Mouse (Mus musculus) forebrain, embryonic 14.5 days (tissue): ENCODE data around the gene Elovl1. TPM values are rescaled to one million over a fixed set of nuclear protein-coding genes. Genes with fewer than 3 reads are reported as not detected.

ENCODE experiments used
- ATAC-seq: fragments of 200-750 bp; cut with Nextera tagmentation; 2 replicates; pipeline ENCODE4 v1.8.0; 2017; ENCODE audit warnings: mild to moderate bottlenecking, moderate library complexity
- DNase-seq: peaks from one replicate; pipeline ENCODE4 v3.0.0-alpha.2; 2015; ENCODE audit warnings: low spot score
- H3K27ac ChIP-seq: fragments of 300-500 bp; sonication (generic); 2 replicates; pipeline ENCODE4 v1.5.1; 2014; ENCODE audit warnings: low read depth, mild to moderate bottlenecking, control low read depth, low read length, moderate library complexity
- H3K27me3 ChIP-seq: fragments of 300-500 bp; sonication (generic); replicated peaks from 2 replicates; pipeline ENCODE4 v1.6.1; 2014; ENCODE audit warnings: low read length, control low read depth, mixed read lengths; ENCODE audit not compliant: control insufficient read depth, insufficient read depth
- H3K36me3 ChIP-seq: fragments of 300-500 bp; sonication (generic); 2 replicates; pipeline ENCODE4 v1.6.1; 2014; ENCODE audit warnings: low read length, control low read depth; ENCODE audit not compliant: control insufficient read depth, insufficient read depth
- H3K4me1 ChIP-seq: fragments of 300-500 bp; sonication (generic); 2 replicates; pipeline ENCODE4 v1.6.1; 2014; ENCODE audit warnings: antibody characterized with exemption, low read length, control low read depth; ENCODE audit not compliant: control insufficient read depth, insufficient read depth
- H3K4me2 ChIP-seq: fragments of 300-500 bp; sonication (generic); 2 replicates; pipeline ENCODE4 v1.6.1; 2014; ENCODE audit warnings: mild to moderate bottlenecking, control low read depth, low read length
- H3K4me3 ChIP-seq: fragments of 300-500 bp; sonication (generic); 2 replicates; pipeline ENCODE4 v1.5.1; 2014; ENCODE audit warnings: low read depth, low read length, control low read depth
- H3K9ac ChIP-seq: fragments of 300-500 bp; sonication (generic); 2 replicates; pipeline ENCODE4 v1.6.1; 2014; ENCODE audit warnings: mild to moderate bottlenecking, low read length, control low read depth, moderate library complexity
- H3K9me3 ChIP-seq: fragments of 300-500 bp; sonication (generic); replicated peaks from 2 replicates; pipeline ENCODE4 v1.6.1; 2016; ENCODE audit warnings: low read length, control low read depth, mixed read lengths; ENCODE audit not compliant: control insufficient read depth
- WGBS: fragments of 180-500 bp; shearing (Covaris S2); extraction: QIAGEN DNeasy Blood & Tissue Kit; methylation state at CpG from one replicate; pipeline ENCODE4 v1.1.7; 2014; 5-methylcytosine and 5-hydroxymethylcytosine counted together
- polyA plus RNA-seq: library from polyadenylated mRNA; unstranded; fragments of >200 nt; fragmentation: Nextera tagmentation; extraction: Ambion mirVana; gene quantifications from 2 replicates; pipeline ENCODE4 v1.2.1, GENCODE M21; 2014

Gene Elovl1
- polyA plus RNA-seq, 1 experiment from 2014 or later = 28.9 TPM

GRCm38 (mm10) chr4:118445088-118445487 is 17.2 kb downstream of the Elovl1 start:
- no peaks in the 10 kb centered on the region for H3K27me3 ChIP-seq
- 81% methylated on average over 10 of the region's 10 CpGs for WGBS
- H3K4me3 ChIP-seq = no peak overlapping the region

GRCm38 (mm10) chr4:118445781-118446414 is 18.0 kb downstream of the Elovl1 start:
- no peaks in the 10 kb centered on the region for H3K27me3 ChIP-seq
- WGBS = 22% methylated on average over 18 of the region's 18 CpGs
- H3K27ac ChIP-seq = no peak overlapping the region; the same call in 1 of the 2 replicates
- ATAC-seq (peak; percentile 72), DNase-seq (peak; percentile 21)
- H3K4me2 ChIP-seq = peak overlapping the region; percentile 62
- peaks cover 5% of the 10 kb centered on the region; the same call in 1 of the 2 replicates for H3K4me1 ChIP-seq
- no peaks in the 10 kb centered on the region for H3K36me3 ChIP-seq
- peak overlapping the region; percentile 52; the same call in 1 of the 2 replicates for H3K9ac ChIP-seq
- H3K4me3 ChIP-seq = peak overlapping the region; percentile 31
- H3K9me3 ChIP-seq = no peaks in the 10 kb centered on the region

More at GRCm38 (mm10) chr4:118445088-118445487, 17.2 kb downstream of the Elovl1 start:
- H3K9me3 ChIP-seq = no peaks in the 10 kb centered on the region
- no peak for ATAC-seq
- H3K27ac ChIP-seq = no peak overlapping the region
- peaks cover 5% of the 10 kb centered on the region; the same call in 1 of the 2 replicates for H3K4me1 ChIP-seq
- H3K4me2 ChIP-seq = no peak overlapping the region
- H3K9ac ChIP-seq = no peak overlapping the region
- H3K36me3 ChIP-seq = no peaks in the 10 kb centered on the region
- no peak for DNase-seq

DNA sequence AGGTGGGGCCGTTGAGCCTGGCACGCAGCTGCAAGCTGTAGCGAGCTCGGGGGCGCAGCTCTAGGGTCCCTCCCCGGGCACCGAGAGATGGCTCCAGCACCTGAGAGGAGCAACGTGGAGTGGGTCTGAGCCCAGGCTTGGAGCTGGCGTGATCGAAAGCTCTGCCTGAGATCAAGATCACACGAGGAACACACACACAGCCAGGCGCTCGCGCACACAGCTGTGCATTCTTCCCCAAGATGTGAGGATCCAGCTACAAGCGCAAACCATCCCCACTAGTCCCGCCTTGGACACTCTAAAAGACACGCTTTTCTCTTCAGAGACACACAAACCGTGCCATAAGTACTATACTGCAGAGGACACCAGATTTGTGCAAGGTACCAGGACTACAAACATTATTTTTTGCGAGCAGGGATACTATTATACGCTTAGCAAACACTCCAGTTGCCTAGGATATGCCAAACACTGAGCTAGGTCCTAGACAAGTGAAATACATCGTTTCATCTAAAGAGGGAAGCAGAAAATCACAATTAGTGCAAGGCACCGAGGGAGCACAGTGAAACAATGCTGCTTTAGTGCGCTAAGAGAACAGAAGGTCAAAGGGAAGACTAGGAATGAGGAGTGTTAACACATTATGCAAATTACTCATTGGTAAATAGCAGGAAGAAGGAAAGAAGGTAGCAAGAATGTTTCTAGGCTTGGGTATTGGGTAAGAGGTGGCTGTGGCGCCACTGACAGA is 18.7 kb downstream of the Elovl1 start:
- H3K27me3 ChIP-seq = no peaks in the 10 kb centered on the region
- 27% methylated on average over 24 of the region's 24 CpGs for WGBS
- no peaks in the 10 kb centered on the region for H3K9me3 ChIP-seq
- peak; percentile 23 for DNase-seq
- H3K27ac ChIP-seq = no peak overlapping the region
- no peaks in the 10 kb centered on the region for H3K36me3 ChIP-seq
- no peak for ATAC-seq
- peak overlapping the region; percentile 52; the same call in 1 of the 2 replicates for H3K9ac ChIP-seq
- peaks cover 5% of the 10 kb centered on the region; the same call in 1 of the 2 replicates for H3K4me1 ChIP-seq
- H3K4me3 ChIP-seq = peak overlapping the region; percentile 31
- H3K4me2 ChIP-seq = peak overlapping the region; percentile 62

- Histone ChIP-seq H3K4me2 (no peak within 1 kb of the TSS), H3K27me3 (no peaks in the 10 kb centered on the region), H3K27ac (no peak within 1 kb of the TSS), H3K36me3 (no peaks in the 10 kb centered on the region), H3K9me3 (no peaks in the 10 kb centered on the region), H3K9ac (no peak within 1 kb of the TSS), H3K4me3 (no peak within 1 kb of the TSS), H3K4me1 (no peaks in the 10 kb centered on the region)
- no peak for ATAC-seq
- WGBS = 70% methylated on average over 9 of the region's 9 CpGs
- DNase-seq = no peak
Measured at GRCm38 (mm10) chr4:118457345-118457975, 29.6 kb downstream of the Elovl1 start, which contains the start of gene Mpl. Mpl (minus strand) TSS chr4:118457513.

- Histone ChIP-seq H3K9ac (no peak overlapping the region), H3K36me3 (no peaks in the 10 kb centered on the region), H3K27me3 (no peaks in the 10 kb centered on the region), H3K4me3 (no peak overlapping the region), H3K4me1 (no peaks in the 10 kb centered on the region), H3K9me3 (no peaks in the 10 kb centered on the region), H3K27ac (no peak overlapping the region), H3K4me2 (no peak overlapping the region)
- DNase-seq (no peak), ATAC-seq (no peak)
- WGBS = 86% methylated on average over 3 of the region's 3 CpGs
Measured at GRCm38 (mm10) chr4:118464956-118465355, 37.1 kb downstream of the Elovl1 start.

GRCm38 (mm10) chr4:118465697-118466163 is 37.8 kb downstream of the Elovl1 start:
- Histone ChIP-seq H3K27me3 (no peaks in the 10 kb centered on the region), H3K4me3 (no peak overlapping the region), H3K4me2 (no peak overlapping the region), H3K36me3 (no peaks in the 10 kb centered on the region), H3K27ac (no peak overlapping the region), H3K9me3 (no peaks in the 10 kb centered on the region), H3K9ac (no peak overlapping the region), H3K4me1 (no peaks in the 10 kb centered on the region)
- no peak for ATAC-seq
- 64% methylated on average over 11 of the region's 11 CpGs for WGBS
- no peak for DNase-seq

GRCm38 (mm10) chr4:118471281-118471680 is 43.4 kb downstream of the Elovl1 start:
- DNase-seq (no peak), ATAC-seq (no peak)
- H3K9me3 ChIP-seq = no peaks in the 10 kb centered on the region
- WGBS = 94% methylated on average over 6 of the region's 6 CpGs
- H3K4me1 ChIP-seq = no peaks in the 10 kb centered on the region
- no peak overlapping the region for H3K4me3 ChIP-seq
- H3K27me3 ChIP-seq = no peaks in the 10 kb centered on the region
- no peak overlapping the region for H3K9ac ChIP-seq
- H3K36me3 ChIP-seq = no peaks in the 10 kb centered on the region
- H3K27ac ChIP-seq = no peak overlapping the region
- no peak overlapping the region for H3K4me2 ChIP-seq

- Histone ChIP-seq H3K4me2 (no peak overlapping the region), H3K9ac (no peak overlapping the region), H3K36me3 (no peaks in the 10 kb centered on the region), H3K27ac (no peak overlapping the region), H3K4me3 (no peak overlapping the region), H3K4me1 (no peaks in the 10 kb centered on the region), H3K9me3 (no peaks in the 10 kb centered on the region), H3K27me3 (no peaks in the 10 kb centered on the region)
- ATAC-seq = no peak
- WGBS = 93% methylated on average over 11 of the region's 11 CpGs
- DNase-seq = no peak
Measured at GRCm38 (mm10) chr4:118472687-118473086, 44.8 kb downstream of the Elovl1 start.
